Mouse (Mus musculus) liver, adult (tissue): Measurements from ENCODE around the gene Atad5.

Experiments used
- GATA4 ChIP-seq: IDR thresholded peaks from 2 replicates; pipeline ENCODE4 v1.6.1; 2014; ENCODE audit warnings: mild to moderate bottlenecking, low read length; ENCODE audit not compliant: insufficient replicate concordance

The Atad5 gene

DNA sequence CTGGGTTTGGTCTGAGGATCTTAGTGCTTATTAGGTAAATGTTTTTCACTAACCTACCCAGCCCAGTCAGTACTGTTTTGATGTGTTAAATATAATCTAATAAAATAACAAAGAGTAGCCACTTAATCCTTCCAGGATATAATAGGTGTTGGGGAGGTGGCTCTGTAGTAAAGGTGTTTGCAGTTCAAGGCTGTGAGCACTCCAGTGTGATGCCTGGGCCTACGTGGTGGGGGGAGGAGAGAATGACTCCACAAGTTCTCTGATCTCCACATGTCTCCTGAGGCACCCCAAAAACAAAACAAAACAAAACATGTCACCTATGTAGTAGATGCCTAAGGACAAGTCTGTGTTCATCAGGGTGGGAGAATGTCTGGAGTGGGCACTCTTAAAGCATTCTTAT is 42.9 kb downstream of the Atad5 start:
- TF ChIP-seq GATA4, result no peak

DNA sequence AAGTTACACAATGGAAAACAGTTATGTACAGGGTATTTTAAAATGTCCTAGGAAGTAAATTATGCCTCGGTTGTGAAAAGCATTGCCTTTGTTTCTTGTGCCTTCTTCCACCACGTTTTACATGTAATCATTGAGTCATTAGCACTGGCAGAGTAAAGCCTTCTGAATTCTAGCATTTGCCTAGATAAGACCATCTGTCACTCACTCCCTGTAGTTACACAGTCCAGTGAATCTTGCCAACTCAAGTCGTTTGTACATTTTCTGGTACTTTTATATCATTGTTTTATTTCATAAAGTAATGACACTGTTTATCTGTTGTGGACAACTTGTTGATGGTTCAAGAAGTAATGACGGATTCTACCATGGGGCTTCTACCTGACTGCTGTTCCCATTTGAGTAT is 45.5 kb downstream of the Atad5 start:
- no peak for TF ChIP-seq GATA4

DNA sequence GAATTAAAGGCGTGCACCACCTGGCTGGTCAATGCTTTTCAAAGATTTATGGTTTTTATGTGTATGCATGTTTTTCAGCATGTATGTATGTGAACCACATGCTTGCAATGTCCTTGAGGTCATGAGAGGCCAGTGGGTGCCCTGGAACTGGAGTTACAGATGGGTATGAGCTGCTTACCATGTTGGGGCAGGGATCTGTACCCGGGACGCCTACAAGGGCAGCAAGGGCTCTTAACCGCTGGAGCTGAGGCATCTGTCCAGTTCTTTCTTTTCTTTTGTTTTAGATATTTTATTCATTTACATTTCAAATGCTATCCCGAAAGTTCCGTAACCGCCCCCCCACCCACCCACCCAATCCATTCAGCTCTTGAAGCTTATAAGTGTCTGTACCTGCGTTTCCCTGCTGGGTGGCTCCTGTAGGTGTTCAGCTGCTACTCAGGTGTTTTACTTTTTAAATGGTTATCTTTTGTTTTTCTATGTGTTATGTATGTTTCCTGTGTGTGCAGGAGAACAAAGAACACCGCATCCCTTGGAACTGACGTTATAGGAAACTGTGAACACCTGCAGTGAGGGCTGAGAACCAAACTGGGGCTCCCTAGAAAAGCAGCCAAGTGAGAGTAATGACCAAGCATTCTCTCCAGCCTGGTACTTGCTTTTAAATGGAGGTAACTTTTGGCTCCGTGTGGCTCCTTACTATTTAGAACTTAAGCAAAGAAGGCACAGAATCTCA is 46.9 kb downstream of the Atad5 start:
- no peak for TF ChIP-seq GATA4

DNA sequence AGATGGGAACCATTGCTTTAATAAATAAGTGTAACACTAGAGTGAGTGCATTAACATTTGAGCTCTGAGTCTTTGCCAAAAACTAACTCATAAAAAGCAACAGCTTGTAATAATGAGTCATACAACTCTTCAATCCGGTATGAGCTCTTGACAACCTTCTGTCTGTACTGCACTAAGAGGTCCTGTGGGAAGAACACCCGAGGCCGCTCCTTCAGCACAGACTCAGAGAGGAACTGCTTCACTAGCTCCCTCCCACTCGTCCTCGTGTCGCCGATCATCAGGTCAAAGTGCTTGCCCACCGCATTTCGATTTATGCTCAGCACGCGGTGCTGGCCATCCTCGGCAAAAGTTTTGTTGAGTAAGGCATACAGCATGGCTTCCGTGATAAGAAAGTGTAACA is 47.6 kb downstream of the Atad5 start:
- no peak for TF ChIP-seq GATA4

DNA sequence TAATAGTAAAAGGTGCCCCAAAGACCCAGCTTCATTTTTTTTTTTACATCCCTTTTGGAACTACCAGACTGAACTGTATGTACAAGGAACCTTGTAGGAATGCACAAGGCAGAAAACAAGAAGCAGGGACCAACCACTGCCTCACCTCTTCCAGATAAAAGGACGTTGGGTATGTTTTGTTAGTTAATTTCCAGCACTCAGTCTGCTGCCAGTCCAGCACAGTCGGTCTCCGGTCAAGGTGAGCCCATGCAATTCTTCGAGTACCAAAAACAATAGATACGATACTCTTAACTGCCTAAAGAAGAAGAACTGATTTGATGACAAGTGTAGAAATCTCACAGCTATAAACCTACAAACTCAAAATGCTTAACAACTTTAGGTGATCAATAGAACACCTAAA is 48.6 kb downstream of the Atad5 start:
- no peak for TF ChIP-seq GATA4

DNA sequence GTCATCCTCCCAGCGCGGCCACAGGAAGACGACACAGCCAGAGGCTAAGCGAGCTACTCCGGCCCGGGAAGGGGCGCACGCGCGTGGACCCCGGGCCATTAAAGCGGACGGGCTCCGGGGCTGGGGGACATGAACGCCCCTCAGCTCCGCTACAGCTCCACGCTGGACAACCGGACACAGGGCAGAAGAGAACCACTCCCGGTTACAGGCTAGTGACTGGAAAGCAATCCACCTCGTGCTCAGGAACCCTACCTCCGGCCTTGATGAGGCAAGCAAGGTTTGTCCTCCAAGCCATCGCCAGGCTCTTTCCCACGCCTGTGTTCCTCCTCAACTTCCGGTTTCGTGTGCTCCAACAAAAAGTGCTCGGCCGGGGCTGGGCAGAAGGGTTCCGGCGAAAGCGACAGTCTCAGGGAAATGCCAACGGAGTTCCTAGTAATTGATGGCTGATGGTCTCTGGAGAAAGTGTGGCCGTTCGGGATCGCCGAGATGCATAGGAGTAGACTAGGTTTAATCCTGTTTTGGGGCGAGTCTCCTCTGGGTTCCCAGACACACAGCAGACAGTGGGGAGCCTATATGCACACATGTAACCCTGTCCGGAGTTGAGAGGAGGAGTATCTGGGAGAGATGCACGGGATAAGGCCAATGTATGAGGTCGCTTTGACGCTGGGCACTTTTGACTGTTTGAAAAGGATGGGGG is 52.8 kb downstream of the Atad5 start, which contains the start of gene Tefm:
Gene Tefm (minus strand): TSS at position 351 of the 697 bp plus-strand sequence.
- no peak for TF ChIP-seq GATA4

DNA sequence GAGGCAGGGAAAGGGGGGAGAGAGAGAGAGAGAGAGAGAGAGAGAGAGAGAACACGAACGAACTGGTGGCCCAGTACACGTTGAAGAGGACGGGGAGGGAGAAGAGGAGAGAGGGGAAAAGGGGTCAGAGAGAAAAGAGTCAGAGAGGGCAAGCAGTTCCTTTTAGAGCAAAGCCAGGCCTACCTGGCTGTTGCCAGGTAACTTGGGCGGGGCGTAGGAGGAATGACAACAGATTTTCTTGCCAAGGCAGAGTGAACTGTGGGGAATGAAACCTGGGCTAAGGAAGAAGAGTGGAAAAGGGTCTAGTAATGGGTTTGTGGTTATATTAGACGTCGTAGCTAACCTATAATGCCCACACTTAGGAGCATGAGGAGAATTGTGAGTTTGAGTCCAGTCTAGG is 53.7 kb downstream of the Atad5 start:
- no peak for TF ChIP-seq GATA4

DNA sequence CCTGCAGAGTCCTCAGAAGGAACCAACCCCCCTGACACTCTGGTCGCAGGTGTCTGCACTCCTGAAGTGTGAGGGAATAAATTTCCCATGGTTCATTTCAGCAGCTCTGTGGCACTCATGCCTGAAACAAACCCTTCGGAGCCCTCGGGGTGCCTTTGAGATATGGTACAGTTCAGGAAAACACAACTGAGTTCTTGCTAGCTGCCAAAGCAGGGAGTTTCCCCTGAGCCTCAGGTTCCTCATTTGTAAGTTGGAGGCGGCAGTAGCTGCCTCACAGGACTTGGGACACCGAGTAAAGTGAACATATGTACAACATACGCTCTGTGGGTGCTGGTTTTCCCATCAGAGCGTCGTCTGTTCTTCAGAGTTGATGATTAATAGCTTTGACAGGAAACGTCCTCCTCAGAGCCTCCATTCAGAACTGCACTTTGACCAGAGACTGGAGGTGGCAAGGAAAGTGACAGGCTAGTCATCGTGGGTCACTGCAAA is 56.6 kb downstream of the Atad5 start:
- no peak for TF ChIP-seq GATA4

DNA sequence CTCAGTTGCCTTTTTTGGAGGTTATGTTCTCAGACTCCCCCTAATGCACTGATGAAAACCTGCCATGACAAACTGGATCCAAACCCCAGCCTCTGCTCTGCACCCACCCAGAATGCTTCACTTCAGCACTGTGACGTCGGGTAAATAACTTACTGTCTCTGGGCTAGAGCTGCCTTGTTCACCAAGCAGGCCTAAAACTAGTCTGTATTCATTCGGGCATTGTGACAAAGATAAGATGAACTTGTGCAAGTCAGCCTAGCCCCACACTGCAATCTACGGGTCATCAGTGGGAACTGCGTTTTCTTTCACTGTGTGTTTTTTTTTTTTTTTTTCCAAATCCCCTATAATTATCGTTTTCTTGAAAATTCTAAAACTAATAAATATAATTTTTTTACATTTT is 58.5 kb downstream of the Atad5 start:
- no peak for TF ChIP-seq GATA4

DNA sequence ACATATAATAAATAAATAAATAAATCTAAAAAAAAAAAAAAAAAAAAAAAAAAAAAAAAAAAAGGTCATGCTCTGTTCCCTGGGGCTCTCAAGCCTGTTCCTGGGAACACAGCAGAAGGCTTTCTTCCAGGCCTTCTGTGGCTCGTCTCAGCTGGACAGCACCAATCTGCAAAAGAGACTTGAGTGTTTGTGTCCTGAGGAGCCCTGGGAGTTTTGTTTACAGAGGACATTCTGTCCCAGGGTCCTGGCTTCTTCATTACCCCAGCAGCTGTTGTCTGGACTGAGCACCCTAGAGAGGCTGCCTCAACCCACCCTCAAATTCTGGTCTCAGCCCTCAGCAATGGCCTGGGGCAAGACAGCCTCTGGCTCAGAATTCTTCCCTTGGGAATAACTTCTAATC is 59.1 kb downstream of the Atad5 start:
- TF ChIP-seq GATA4, result no peak

DNA sequence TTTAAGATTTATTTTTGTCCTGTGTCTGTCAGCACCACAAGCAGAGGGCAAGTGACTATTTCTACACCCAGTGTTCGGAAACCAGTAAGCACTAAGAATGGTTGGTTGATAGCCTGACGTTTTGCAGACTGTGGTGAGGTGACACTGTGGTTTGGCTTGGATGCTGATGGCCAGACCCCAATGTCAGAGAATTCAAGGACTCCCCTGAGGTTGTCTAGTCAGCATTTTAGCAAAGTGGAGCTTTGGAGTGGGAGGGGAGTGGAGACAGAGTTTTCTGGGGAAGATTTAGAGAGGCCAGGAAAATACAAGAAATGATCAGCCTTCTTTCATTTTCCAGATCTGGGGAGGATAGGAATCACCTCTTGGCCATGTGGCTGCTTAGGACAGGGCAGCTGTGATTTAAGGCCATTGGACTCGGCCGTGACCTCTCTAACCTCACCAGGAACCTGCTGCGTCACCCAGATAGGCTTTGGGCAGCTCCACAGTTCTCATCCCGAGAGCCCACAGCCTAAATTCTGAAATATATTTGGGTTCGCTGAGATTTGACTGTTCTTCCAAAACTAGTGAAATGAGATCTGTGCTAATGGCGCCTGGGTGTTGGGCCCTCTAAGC is 60.3 kb downstream of the Atad5 start:
- TF ChIP-seq GATA4, result no peak

DNA sequence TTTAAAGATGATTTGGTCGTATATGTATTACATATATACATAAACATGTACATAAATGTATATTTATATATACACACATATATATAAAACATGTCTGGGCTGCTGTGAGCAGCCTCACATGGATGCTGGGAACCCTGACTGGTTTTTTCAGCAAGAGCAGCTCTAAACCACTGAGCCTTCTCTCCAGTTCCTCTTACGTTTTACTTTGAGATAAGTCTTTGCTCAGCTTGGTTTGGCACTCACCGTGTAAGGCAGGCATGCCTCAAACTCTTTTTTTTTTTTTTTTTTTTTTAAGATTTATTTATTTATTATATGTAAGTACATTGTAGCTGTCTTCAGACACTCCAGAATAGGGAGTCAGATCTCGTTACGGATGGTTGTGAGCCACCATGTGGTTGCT is 61.4 kb downstream of the Atad5 start:
- no peak for TF ChIP-seq GATA4

DNA sequence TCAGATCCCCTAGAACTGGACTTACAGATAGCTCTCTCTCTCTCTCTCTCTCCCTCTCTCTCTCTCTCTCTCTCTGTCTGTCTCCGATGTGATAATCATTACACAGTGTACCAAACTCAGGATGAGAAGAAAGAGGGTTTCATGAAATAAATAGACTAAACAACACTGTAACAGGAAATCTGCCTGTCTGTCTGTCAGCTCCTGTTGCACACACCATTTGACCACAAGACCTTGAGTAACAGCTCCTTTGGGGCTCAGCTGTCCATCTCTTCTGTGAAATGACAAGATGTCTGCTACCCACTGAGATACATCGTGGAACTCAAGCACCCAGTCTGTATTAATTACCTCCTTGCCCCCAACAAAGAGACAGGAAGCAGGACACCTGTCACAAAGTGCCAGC is 62.3 kb downstream of the Atad5 start:
- TF ChIP-seq GATA4, result no peak

DNA sequence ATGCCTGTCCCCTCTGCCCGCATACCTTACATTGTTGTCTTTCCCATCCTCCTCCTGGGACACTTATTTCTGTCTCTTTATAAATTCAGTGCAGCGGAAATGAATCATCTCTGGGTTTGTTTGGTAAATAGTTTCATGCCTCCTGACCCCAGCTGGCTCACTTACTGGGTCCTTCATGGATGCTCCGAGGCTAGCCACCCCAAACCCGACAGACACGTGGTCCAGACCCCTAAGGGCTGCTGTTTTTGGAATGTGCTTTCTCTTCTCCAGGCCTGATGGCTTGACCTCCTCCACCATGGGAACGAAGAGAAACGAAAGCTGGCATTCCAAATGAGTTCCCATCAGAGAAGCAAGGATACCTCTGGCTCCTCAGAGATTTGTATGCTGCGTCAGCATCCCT is 63.2 kb downstream of the Atad5 start:
- TF ChIP-seq GATA4, result no peak

DNA sequence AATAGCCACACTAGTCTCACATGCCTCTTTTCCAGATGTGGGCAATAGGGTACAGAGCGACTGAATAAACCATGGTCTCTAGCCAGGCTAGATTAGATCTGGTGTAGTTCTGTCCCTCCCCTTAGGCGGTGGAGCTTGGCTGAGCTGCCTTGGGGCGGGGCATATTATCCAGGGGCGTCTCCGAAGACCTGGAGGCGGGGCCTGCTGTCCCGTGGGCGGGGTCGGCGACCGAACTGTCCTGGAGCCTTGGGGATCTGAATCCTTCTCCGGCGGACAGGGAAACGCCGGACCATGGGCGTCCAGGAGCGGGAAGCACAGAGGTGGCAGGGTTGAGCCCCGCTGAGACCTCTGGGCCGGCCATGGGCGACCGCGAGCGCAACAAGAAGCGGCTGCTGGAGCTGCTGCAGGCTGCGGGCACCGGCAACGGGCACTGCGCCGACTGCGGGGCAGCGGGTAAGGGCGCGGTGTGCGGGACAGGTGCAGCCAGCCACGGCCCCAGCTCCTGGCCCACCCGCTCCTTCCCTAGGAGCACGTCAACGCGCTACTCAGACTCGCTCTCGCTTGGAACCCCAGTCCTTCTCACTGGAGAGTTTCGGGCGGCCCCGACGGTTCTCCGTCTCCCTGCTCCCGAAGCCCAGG is 64.8 kb downstream of the Atad5 start, which contains the start of gene Adap2:
Gene Adap2 (plus strand): TSS at position 249 of the 639 bp plus-strand sequence.
- TF ChIP-seq GATA4, result peak; percentile 83
